Mouse (Mus musculus) lung, postnatal 36 days (tissue): ENCODE measurements around the gene Hspe1.
"Not testable (repeated sequence)": the region's sequence is repeated elsewhere in the genome, so short reads cannot be mapped to it uniquely, and the experiment has no call there.

ENCODE experiments used
- DNase-seq: peaks from one replicate; pipeline ENCODE4 v3.0.0; 2022; ENCODE audit warnings: mixed read lengths

The Hspe1 gene

DNA sequence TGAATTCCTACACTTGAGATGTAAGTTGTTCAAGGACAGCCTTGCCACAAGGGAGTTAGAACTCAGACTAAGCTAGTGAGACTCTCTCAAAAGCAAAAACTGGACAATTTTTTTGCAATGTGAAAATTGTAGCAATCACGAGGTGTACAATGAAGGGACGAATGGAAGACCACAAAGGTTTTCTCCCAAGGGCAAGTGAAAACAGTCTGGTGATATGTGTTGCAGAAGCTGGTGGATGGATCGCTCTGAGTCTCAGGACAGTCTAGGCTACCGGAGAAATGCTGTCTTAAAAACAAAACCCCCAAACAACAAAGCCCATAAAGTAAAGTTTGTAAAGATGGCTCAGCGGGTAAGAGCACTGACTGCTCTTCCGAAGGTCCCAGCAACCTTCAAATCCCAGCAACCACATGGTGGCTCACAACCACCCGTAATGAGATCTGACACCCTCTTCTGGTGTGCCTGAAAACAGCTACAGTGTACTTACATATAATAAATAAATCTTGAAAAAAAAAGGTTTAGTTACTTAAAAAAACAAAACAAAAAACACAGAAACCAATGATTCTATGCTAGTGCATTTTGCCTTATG lies 2.1 kb upstream of the Hspe1 start:
- no peak for DNase-seq

DNA sequence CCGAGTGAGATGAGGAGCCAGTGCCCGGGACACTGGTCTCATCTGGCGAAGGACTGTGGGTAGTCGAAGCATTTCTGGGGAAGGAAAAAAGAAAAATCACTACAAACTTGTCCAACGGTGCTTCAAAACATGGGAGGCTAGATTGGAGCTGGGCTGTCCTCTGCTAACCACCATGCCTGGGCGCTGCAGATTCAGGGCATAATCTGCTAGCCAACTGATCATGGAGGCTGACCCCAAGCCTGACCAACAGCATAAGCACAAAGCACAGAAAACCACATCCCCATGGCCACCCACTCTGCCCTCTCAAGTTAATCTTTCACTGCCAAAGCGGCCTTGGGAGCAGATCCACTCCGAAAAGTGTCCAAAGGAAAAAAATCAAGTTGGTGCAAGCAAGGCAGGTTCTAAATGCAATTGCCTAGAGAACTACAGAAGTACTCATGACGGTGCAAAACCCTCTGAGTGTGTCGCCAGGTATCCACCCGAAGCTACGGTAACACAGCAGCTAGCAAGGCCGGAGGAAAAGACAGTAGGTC lies 998 bp upstream of the Hspe1 start:
- no peak for DNase-seq

DNA sequence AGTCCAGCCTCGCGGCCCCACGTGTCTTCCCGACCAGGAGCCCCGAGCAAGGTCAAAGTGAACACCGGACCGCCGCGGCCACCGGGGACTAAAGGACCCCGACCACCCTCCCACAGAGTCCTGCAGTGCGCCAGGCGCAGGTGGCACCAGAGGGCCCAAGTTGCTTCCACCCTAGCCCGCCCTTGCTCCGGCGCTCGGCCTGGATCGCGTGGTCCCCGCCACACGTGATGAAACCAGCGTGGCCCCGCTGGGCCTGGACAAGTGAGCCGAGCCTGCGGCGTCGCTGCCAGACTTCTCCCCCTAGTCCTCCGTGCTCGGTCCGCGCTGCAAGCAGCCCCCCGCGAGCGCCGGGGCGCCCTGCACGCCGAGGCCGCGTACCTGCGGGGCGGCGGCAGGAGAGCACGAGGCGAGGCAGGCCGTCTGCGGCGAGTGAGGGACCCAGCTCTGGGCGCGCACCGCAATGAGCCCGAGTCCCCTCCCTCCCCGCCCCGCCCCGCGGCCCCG lies 479 bp upstream of the Hspe1 start:
- no peak for DNase-seq

DNA sequence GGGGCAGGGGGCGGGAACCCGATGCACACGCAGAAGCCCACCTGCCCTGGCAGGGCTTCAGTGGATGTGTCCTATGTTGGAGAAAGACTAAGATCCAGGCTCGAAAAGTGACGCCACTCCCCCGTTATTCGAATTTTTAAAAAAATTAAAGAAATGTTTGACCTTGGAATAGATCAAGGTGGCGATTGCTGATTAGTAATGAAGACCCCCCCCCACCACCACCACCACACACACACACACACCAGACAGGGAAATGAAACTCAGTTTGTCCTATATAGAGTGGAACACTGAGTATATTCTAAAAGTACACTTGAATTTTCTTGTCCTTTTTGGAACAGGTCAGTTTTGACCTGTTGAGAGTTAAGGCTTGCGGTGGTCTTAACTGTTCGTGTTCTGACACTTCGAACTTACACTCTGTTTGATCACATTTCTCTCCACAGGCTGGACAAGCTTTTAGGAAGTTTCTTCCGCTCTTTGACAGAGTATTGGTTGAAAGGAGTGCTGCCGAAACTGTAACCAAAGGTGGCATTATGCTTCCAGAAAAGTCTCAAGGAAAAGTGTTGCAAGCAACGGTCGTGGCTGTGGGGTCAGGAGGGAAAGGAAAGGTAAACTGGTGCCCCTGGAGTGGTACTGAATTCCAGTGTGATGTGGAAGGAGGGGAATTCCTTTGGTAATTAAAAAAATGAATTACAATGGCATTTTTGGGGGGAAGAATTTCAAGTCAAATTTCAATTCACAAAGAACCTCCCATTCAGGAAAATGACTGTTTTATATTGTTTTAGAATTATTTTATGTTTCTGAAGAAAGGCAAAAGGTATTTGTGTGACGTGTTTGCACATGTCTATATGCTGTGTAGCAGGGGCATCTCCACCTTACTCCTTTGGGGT lies 922 bp downstream of the Hspe1 start:
- no peak for DNase-seq

DNA sequence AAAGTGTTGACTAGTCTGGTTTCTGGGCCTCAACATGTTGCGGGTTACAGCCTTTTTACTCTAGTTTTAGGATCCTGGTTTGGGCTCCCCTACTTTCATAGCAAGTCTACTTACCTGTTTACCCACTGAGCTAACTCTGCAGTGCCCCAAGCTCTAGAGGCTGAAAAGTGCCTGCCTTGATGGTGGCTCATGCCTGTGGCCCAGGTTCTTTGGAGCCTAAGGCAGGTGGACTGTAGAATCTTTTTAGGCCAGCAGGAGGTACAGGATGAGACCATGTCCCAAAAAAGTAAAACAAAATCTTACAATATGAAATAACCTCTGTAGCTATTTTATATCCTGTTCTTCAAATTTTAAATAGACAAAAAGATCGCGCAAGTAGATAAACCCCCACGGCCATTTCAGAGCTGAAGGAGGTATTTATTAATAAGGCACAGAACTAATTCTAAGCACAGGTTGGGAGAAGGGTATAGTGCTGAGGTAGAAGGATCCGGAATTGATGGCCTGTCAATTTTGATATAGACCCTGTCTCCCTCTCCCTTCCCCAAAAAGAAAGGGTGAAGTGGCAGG lies 1.6 kb downstream of the Hspe1 start:
- no peak for DNase-seq

DNA sequence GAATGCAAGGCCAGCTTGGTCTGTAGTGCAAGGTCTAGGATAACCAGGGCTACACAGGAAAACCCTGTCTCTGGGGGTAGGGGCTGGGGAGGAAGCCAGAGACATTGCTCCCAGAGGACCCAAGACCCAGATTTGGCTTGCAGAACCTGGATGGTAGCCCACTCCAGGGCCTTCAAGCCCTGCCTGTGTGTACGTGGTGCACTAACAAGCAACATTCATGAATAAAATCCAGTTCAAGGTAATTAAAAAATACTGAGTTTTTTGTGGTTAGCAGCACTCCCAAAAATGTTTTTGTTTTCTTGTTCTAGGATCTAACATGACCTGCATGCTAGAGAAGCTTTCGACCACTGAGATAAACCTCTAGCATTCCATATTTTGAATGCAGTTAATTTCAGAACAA lies 4.1 kb downstream of the Hspe1 start:
- no peak for DNase-seq

DNA sequence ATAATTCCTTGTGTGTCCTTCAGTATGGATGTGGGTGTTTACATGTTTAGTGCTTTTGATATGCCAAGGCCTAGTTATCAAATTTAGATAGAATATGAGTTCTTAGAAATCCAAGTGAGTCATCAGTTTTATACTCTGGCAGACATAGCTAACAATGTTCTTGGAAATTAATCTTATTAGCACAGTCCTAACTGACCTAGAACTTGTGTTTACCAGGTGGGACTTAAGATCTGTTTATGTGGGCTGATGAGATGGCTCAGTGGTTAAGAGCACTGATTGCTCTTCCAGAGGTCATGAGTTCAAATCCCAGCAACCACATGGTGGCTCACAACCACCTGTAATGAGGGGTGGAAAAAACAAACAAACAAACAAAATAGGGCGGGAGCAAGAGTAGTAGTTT lies 4.5 kb downstream of the Hspe1 start:
- DNase-seq, result no peak

DNA sequence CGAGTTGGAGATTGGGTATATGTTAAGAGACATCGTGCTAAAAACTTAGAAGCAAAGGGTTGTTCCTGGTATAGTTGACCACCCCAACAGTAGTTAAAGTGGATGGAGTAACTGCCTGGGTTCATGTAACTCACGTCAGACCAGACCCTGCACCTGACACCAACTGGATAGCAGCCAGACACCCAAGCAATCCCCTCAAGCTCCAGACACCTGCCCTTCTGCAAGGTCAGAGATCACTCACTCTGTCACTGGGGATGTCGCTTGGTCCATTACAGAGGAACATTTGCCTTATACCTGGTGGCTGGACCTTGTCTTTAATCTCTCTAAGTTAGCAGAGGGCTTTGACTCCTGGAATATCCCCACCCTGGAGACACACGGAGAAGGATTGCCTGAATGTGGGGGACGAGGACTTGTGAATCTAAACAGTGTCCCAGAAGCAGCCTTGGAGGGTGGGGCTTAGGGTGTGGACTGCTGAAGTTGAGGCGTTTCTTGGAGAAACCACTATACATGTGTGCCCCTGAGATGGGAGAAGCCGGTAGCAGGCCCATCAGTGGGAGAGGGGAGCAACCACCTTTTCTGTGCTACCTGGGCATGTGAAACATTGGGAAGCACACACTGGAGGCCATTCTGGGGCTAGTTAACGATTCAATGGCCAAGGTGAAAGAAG lies 19.1 kb downstream of the Hspe1 start:
- DNase-seq, result no peak

DNA sequence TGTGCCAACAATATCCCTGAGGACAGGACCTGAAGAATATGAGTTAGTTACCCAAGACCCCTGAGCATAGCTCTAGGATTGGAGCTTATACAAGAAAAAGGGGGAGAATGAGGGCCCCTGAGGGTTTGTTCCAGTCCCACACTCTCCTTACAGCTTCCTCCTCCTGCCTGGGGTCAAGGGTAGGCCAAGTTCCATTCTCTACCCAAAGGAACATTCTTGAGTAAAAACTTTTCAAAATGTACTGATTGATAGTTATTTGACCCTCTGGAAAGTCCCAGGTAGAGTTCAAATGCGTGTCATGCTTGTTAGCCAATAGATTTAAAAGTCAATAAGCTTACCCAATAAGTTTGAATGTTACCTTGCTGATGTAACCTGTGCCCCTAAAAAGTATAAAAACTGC lies 19.7 kb downstream of the Hspe1 start:
- DNase-seq, result no peak

DNA sequence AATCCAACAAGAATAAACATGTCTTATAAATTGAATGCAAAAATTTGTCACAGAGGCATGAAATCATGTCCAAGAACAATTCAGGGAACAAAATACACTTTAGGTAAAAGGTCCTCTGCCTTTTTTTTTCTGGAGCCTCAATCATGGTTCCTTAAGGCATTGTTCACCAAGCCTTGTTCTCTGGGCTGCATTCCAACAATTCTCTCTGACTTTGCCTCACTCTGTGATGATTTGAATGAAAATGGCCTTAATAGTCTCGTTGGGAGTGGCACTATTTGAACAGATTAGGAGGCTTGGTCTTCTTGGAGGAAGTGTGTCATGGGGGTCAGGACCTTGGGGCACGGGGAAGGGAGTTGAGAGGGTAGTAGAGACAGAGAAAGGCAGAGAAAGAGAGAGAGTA lies 20.5 kb downstream of the Hspe1 start:
- no peak for DNase-seq

DNA sequence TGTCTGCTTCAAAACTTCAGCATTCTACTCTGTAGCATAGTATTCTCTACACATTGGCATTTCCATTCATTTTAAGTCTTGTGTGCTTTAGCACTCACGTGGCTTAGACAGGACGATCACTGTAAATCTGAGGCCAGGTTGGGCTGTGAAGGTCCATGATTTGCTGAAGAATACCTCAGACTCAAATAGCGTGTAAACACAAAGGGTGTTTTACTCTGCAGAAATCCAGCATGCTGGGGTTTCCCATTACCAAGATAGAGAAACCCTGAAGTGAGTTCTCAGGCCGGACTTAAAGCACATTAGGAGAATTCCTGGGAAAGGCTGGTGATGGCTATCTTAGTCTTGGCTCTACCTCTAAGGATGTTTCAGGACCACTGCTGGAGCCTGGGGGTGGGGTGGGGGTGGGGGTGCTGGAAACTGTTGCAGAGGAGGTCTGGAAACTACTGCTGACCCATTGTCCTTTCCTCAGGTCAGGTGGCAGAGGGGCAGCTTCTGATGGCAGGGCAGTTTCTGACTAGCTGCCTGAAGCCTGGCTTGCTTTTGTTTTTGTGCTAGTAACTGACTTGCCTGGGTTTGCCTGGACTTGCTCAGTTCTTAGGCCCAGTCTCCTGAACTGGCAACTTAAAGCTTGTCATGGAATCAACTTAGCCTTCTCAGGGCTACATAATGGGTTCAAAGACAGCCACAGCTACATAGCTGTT lies 21.3 kb downstream of the Hspe1 start:
- DNase-seq, result no peak

GRCm38 (mm10) chr1:55123046-55123445 lies 35.1 kb downstream of the Hspe1 start:
- DNase-seq, result no peak

- DNase-seq, result no peak
Measured at GRCm38 (mm10) chr1:55123561-55123960, 35.6 kb downstream of the Hspe1 start.

- not testable (repeated sequence) for DNase-seq
Measured at GRCm38 (mm10) chr1:55124136-55124535, 36.2 kb downstream of the Hspe1 start.

GRCm38 (mm10) chr1:55129716-55130115 lies 41.8 kb downstream of the Hspe1 start:
- DNase-seq, result no peak

GRCm38 (mm10) chr1:55130190-55130916 lies 42.4 kb downstream of the Hspe1 start:
- no peak for DNase-seq

DNA sequence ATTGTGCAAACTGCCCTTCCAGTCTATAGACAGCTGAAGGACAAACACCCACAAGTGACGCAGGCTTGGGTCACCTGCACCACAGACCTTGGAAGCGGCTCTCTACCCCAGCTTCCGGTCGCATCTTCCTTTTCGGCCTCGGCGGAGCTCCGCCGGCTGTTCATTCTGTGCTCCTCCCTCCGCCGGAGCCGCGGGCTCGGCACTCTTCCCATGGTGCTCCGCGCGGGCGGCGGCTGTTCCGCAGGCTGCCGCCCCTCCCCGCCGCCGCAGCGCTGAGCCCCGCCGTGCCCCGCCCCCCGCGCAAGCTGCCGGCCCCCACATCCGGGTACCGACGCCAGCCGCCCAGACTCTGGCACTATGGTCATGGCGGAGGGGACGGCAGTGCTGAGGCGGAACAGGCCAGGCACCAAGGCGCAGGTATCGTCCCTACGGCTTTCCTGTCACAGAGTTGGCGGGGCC lies 43.0 kb downstream of the Hspe1 start, which contains the start of gene Mob4:
Gene Mob4 (plus strand): TSS at position 289 of the 459 bp plus-strand sequence.
- DNase-seq, result peak; percentile 92

DNA sequence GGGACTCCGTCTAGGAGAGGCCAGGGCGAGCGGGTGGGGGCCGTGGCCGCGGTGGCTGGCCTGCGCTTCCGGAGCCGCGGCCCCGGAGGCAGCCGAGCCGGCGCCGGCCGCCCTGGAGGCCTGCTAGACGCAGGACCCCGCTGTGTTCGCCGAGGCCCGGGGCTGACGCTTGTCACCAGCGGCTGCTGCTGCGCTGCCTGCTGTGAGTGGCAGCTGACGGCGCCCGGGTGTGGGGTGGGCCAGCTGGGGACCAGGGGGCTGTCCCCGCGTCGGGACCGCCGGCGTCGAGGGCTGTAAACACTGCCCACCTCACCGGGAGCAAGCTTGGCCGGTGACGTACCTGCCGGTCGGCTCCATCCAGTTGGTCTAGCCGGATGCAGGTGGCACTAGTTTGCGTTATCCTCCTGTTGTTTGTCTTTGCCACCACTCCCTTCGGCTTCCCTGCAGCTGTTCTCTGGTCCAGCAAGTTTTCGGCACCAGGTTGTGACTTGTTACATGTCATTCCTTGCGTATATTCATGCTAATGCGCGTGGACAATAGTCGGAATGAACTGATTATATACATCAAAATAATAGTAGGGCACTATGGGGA lies 43.6 kb downstream of the Hspe1 start:
- peak; percentile 54 for DNase-seq

GRCm38 (mm10) chr1:55132308-55132707 lies 44.4 kb downstream of the Hspe1 start:
- DNase-seq, result no peak

- DNase-seq, result no peak
Measured at GRCm38 (mm10) chr1:55133173-55133572, 45.2 kb downstream of the Hspe1 start.

- DNase-seq, result no peak
Measured at GRCm38 (mm10) chr1:55134301-55134700, 46.4 kb downstream of the Hspe1 start.
